Mouse (Mus musculus) layer of hippocampus, postnatal 14 days (tissue): ENCODE measurements at regions not wholly inside any gene's neighbourhood (a gene's known extent, or its start where the extent isn't known, plus 50 kb on each side); places are given as distances from the start of the nearest gene placed in this dataset.
A peak's percentile ranks its signal among the peaks of the same experiment; 100 is the strongest.
"Not testable (repeated sequence)": the region's sequence is repeated elsewhere in the genome, so short reads cannot be mapped to it uniquely, and the experiment has no call there.

Source experiments
- DNase-seq, 2 experiments: peaks; one replicate each; pipeline ENCODE4 v3.0.0; 2021 to 2022; ENCODE audit warnings: low spot score in 2 of 2, mixed read lengths in 1 of 2

DNA sequence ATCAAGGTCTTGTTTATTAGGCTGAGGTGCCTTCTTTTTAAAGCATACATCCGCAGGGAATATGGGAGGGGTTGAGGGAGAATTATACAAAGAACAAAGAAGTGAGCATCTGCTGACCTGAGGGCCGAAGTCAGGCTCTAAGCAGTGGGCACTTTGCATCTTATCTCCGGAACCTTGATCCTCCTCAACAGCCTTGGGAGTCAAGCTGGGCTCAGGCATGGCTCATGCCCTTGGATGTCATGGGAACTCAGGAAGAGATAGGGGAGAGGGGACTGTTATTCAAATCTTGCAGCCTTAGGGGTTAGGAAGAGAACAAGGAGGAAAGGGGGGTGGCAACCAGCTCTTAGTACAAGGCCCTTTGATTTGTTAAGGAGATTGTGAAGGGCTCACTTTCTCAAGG is 248.5 kb downstream of the Gm19965 start:
- DNase-seq = not testable (repeated sequence)

DNA sequence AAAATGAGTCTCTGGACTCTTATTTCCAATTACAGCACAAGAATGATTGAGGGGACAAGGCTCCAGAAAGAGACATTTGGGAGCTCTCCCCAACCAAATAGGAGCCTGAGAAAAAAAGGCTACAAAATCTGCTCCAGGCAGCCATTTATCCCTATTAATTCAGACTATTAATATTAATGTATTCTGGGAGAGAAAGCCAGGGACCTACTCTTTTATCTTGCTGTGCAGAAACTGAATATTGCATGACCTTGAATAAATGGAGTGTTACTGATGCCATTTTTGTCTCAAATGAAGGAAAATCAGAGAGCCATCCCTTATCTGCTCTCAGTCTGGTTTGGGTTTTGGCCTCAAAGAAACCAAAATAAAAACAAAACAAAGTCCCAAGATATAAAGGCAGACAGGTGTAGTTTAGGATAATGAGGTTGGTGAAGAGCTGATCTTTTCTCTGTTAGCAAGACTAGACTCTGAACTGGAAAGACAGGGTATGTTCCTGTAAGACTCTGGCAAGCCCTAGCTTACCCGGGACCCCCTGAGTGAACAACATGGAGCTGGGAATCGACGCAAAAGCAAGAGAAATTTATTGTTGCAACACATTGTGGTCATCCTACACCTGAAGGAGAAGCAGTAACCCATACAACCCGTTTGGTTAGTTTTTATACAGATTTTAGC is 264.5 kb downstream of the Gm19965 start:
- no peak for DNase-seq

DNA sequence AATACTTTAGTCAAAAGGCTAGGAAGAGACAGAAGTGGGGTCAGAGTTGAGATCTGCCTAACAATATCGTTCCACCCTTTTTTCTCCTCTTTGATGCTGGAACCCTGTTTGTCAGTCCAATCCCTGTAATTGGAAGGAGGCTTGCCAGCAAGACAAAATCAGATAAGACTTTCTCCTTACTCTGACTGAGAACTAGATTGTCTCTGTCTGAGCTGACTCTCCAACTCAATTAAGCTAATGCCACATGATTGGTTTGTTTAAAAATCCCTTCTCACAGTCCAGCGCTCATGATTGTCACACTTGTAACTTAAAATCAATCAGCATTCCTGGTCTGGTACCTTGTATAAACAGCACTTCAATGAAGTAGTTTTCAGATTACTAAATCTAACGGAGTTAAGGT is 284.4 kb downstream of the Gm19965 start:
- DNase-seq = no peak

DNA sequence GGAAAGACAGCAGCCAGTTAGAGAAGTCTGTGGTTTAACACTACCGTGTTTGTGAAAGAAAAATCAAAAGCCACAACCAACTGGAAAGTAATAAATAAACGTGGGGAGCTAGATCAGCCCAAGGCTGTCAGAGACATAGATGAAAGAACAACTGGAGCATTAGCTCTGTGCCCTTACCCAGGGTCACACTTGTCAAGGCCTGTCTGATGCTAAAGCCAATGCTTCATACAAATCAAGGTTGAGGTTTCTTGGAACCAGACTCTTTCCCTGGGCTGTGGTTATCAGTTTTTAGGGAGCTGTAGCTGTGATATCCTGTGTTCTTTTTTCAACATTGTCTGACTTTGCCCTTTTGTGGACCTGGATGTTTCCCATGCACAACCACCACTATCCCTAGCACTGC is 308.7 kb downstream of the Gm19965 start:
- DNase-seq = no peak

DNA sequence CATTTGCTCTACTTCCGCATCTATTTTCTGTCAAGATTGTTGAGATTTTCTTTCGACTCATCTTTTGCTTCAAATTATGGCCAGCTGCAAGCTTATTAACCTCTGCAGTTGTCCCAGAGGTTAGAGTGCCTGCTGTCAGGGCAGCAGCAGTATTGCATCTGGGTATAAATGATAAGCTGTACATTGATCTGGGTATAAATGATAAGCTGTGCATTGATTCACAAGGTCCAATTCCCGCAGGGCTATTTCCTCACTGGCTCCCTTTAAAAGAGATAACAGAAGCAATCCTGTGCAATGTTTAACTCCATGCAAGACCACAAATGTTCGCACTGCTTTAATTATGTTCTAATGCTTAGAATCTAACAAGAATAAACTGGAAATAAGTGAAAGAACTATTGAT is 311.1 kb downstream of the Gm19965 start:
- no peak for DNase-seq

DNA sequence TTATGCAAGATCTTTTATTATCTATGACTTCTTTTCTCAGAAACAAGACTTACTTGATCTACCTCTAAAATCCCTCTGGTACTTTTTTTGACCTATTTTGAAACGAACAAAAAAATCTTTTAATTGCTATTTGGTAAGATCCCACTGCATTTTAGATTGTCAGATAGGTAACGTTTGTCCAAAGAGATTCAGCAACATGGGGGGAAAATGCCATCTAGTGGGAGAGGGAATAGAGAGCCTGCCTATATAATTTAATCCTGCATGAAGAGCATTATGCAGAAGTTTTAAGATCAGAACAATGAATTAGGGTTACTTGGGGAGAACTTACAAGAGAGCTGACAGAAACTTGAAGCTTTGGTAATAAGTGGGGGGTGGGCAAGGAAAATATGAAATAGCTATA is 320.2 kb downstream of the Gm19965 start:
- peak in 1 of 2 experiments; percentile 45 for DNase-seq
